Mouse (Mus musculus) urinary bladder, postnatal 4 days (tissue): ENCODE measurements around the gene Olfr622.

Source experiments
- DNase-seq, 2 experiments: peaks; one replicate each; pipeline ENCODE4 v3.0.0; 2021 to 2022; ENCODE audit warnings: low spot score in 2 of 2

Olfr622 gene

DNA sequence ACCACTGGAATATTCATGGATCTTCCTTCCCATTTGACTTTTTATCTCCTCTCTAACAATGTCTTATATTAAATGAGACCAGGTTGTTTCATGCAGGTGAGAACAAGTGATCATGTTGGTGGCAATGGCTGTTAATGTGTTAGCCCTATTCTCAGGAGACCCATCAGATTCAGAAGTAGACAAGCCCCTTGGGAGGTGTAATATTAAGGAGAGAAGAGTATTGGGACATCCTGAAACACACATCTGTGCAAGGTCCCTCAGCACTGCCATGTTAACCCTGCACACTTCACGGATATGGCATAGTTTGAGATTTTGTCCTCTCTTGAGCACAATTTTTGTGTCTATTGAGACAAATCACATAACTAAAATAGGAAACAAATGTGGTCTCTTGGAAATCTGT lies at the start of gene Olfr622:
Gene Olfr622, minus strand, starts transcription at position 101 of the 400 bp plus-strand sequence.
- no peak for DNase-seq

DNA sequence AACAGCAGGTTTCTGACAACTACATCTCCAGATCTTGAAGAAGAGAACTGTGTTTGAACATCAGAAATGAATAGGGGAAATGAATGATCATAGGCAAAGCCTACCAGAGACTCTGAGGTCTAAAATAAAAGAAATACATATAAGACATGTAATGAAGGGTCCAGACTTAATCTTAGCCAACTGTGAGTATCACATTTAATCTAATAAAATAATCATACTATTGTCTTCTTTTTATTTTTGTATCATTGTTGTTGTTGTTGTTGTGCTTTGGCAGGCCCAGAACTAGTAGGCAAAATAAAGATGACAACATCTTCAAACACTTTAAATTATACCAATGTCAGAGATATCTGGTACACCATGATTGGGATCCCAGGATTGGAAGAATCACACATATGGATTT lies 39.9 kb upstream of the Olfr622 start, which contains the start of gene Olfr625-ps1:
Gene Olfr625-ps1, plus strand, starts transcription at position 301 of the 400 bp plus-strand sequence.
- DNase-seq: no peak

DNA sequence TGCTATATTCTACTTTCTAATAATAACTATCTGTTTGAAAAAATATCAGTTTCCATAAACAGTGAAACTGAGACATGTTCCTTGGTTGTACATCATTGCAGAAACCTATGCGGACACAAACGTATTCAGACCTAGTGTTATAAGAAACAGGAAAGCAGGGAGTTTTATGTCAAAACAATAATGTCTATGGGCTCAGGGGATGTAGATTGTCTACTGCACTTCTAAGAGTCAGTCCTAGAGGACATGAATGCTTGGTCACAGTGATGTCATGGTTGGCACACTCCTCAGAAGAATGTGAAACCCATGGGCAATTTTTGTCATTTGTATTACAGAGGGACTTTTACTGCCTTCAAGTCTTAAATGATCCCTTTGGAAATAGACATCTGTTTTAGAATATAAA lies 28.6 kb upstream of the Olfr622 start, which contains the start of gene Olfr624:
Gene Olfr624, minus strand, starts transcription at position 101 of the 400 bp plus-strand sequence.
- no peak for DNase-seq

DNA sequence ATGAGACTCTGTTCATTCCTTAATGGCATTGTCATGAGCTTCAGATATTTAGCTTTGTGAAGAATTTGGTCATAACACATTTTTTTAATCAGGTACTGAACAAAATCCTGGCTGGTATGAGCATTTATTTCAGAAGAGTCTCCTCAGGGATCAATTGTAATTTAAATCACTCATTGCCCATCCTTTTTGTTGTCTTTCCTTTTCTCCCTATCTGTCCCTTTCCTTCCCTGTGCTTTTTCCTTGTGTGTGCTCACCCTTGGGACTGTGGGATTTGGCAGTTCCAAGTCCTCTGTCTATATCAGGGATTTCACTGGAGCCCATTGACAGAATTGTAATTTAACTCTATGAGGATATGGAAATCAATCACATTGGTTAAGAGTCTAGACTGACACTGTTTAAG lies 21.1 kb upstream of the Olfr622 start, which contains the start of gene Olfr623:
Gene Olfr623, minus strand, starts transcription at position 101 of the 400 bp plus-strand sequence.
- no peak for DNase-seq

DNA sequence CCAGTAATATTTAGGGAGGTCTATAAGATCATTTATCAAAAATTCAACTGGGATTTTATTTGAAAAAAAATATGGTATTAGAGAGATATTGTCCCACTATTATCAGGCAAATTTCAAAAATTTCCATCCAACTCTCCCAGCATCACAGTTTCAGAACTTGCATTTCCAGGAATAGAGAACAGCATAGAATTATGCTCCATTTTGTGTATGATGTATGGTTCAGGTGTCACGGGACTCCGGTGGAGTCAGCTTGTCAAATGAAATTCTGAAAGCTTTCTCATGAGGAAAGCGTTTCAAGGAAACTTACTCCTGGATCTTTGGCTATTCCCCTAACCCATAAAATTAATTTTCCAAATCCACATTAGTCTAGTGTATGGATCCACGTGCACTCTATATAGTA lies 1.6 kb upstream of the Olfr622 start:
- DNase-seq: no peak

DNA sequence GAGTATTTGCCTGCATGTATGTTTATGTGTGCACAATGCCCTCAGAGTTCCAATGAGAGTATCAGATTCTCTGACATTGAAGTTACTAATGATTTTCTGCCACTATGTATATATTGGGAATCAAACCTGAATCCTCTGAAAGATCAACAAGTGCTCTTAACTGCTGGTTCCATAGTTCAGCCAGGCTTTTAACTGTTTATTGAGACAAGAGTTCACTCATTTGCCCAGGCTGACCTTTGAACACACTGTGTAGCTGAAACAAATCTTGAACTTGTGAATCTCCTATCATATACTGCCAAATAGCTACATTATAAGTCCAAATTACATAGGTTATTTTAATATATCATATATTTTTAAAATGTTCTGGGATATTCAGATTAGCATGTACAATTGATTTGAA lies 5.7 kb downstream of the Olfr622 start:
- no peak for DNase-seq

DNA sequence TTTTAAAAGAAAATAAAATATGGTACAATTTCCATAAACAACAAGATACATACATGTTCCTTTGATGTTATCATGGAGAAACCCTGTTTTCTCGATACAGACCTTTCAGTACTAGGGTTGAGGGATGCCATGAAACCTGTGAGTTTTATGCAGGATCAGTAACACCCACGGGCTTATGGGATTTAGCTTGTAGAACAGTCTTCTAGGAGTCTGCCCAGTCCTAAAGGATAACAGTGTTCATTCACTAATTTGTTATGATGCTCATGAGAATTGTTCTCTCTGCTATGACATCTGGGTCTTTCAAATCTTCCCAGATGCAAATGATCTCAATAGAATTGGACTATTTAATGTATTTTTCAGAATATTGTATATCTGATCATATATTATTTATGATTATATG lies 30.1 kb downstream of the Olfr622 start, which contains the start of gene Olfr620:
Gene Olfr620, minus strand, starts transcription at position 101 of the 400 bp plus-strand sequence.
- DNase-seq: no peak

DNA sequence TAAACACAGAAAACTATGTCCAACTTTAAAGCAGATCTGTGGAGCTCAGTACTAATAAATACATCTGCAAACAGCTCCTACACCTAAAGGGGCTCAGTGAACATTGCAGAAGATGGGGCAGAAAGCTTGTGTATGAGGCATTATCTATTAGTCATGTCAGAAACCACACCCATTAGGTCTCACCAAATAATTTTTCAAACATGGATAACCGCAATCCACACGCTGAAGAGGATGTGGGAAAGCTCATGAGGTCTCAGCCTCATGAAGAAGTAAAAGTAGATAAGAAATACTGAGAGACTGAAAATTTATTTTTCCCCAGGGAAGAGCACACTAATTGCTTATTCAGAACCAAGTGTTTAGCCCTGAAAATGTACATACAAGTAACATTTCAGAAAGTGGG lies 35.1 kb downstream of the Olfr622 start:
- no peak for DNase-seq

DNA sequence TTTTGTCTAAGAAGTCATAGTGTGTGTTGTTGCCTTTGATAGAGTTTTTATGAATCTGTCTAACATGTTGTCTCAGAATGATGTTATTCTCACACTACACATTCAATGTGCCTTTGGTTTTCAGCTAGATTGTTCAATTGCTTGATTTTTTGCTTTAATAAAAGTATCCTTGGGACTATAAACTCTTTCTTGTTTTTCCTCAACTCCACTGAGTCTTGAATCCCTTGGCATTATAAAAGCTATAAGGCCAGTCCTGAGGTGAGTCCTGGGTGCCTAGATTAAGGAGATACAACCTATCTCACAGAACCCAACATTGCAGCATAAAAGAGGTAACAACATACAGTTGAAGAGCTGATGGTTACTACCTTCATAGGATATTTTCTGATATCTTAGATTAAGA lies 42.2 kb downstream of the Olfr622 start, which contains the start of gene Olfr619:
Gene Olfr619, plus strand, starts transcription at position 301 of the 400 bp plus-strand sequence.
- DNase-seq: no peak

DNA sequence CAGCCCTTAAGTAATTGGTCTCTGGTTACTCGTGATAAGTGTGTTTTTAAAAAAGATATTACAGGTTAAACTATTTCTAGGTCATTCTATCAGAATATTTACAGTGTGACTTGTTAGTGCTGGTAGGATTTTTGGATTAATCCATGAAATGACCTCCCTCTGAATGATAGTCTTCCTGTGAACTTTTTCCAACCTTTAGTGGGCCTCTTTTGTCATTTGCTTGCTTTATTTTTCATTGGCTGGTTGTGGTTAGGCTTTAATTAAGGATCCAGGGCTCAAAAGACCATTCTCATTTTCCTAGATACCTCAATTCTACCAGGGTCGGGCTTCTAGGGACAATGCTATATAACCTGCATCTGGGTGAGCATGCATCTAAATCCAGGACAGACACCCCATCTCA lies 52.7 kb downstream of the Olfr622 start, which contains the start of gene Olfr618:
Gene Olfr618, plus strand, starts transcription at position 301 of the 400 bp plus-strand sequence.
- DNase-seq: no peak
